Mouse (Mus musculus) heart, postnatal 0 days (tissue): ENCODE results near the gene Col4a1.

Source experiments
- CTCF ChIP-seq: IDR thresholded peaks from 2 replicates; pipeline ENCODE4 v1.5.1; 2016; ENCODE audit warnings: antibody characterized with exemption, control low read depth, low read depth
- EP300 ChIP-seq: IDR thresholded peaks from 2 replicates; pipeline ENCODE4 v1.6.1; 2016; ENCODE audit warnings: antibody characterized with exemption, low read depth

DNA sequence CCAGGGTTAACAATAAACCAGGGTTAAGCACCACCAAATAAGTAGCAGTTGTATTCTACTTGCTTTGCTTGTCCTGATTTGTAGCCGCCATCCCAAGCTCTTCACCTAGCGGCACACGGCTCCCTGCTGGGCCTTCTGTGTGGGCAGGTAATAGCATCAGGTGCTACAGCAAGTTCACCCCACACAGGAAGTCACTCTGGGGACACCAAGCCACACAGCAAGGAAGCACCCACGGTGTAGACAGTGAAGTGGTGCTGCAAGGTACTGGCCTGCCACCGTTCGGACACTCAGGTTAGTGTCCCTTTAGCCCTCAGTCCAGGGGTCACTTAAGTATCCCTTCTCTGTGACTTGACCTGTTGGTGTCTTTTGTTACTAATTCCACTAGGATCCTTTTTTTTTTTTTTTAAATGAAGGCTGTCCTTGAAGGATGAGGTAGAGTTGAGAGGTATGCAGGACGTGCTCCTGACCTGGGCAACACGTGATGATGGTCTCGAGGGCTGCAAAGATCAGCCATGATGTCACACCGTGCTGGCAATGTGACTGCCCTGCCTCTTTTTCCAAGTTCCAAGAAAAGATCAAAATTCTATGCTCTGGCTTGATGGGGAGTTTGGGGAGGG is 57.6 kb downstream of the Col4a1 start:
- TF ChIP-seq EP300 (no peak), CTCF (no peak)
